Mouse (Mus musculus): ENCODE data around the gene Cacna1c.

The Cacna1c gene

GRCm38 (mm10) chr6:119088381-119088780 lies 107.8 kb downstream of the Cacna1c start:
- DNase-seq, result no peak

GRCm38 (mm10) chr6:119087919-119088318 lies 108.3 kb downstream of the Cacna1c start:
- DNase-seq, result no peak

- DNase-seq, result no peak
Measured at GRCm38 (mm10) chr6:119085789-119086188, 110.4 kb downstream of the Cacna1c start.

- DNase-seq, result no peak
Measured at GRCm38 (mm10) chr6:119084532-119084931, 111.7 kb downstream of the Cacna1c start.

- DNase-seq, result no peak
Measured at GRCm38 (mm10) chr6:119083559-119083958, 112.7 kb downstream of the Cacna1c start.

GRCm38 (mm10) chr6:119082662-119083061 lies 113.6 kb downstream of the Cacna1c start:
- peak; percentile 59 to 63 for DNase-seq

- no peak for DNase-seq
Measured at GRCm38 (mm10) chr6:119081650-119082049, 114.6 kb downstream of the Cacna1c start.

- peak; percentile 85 to 89 for DNase-seq
Measured at GRCm38 (mm10) chr6:119079626-119080025, 116.6 kb downstream of the Cacna1c start.

- peak; percentile 73 to 81 for DNase-seq
Measured at GRCm38 (mm10) chr6:119078912-119079311, 117.3 kb downstream of the Cacna1c start.

- peak; percentile 71 to 83 for DNase-seq
Measured at GRCm38 (mm10) chr6:119077231-119077630, 119.0 kb downstream of the Cacna1c start.

- peak; percentile 57 to 63 for DNase-seq
Measured at GRCm38 (mm10) chr6:119073419-119074071, 122.7 kb downstream of the Cacna1c start.

GRCm38 (mm10) chr6:119072772-119073171 lies 123.4 kb downstream of the Cacna1c start:
- DNase-seq, result no peak

GRCm38 (mm10) chr6:119070771-119071170 lies 125.4 kb downstream of the Cacna1c start:
- peak; percentile 49 to 57 for DNase-seq

GRCm38 (mm10) chr6:119070351-119070750 lies 125.9 kb downstream of the Cacna1c start:
- DNase-seq, result no peak

GRCm38 (mm10) chr6:119069145-119069544 lies 127.1 kb downstream of the Cacna1c start:
- no peak for DNase-seq

GRCm38 (mm10) chr6:119068650-119069049 lies 127.6 kb downstream of the Cacna1c start:
- no peak for DNase-seq

- no peak for DNase-seq
Measured at GRCm38 (mm10) chr6:119064961-119065360, 131.3 kb downstream of the Cacna1c start.

GRCm38 (mm10) chr6:119064430-119064829 lies 131.8 kb downstream of the Cacna1c start:
- no peak for DNase-seq

- DNase-seq, result no peak
Measured at GRCm38 (mm10) chr6:119062695-119063094, 133.5 kb downstream of the Cacna1c start.

- no peak for DNase-seq
Measured at GRCm38 (mm10) chr6:119058896-119059295, 137.3 kb downstream of the Cacna1c start.

GRCm38 (mm10) chr6:119058461-119058860 lies 137.8 kb downstream of the Cacna1c start:
- no peak for DNase-seq

- peak; percentile 66 to 79 for DNase-seq
Measured at GRCm38 (mm10) chr6:119057076-119057479, 139.1 kb downstream of the Cacna1c start.

GRCm38 (mm10) chr6:119052801-119053200 lies 143.4 kb downstream of the Cacna1c start:
- DNase-seq, result no peak

GRCm38 (mm10) chr6:119052366-119052765 lies 143.9 kb downstream of the Cacna1c start:
- DNase-seq, result no peak

GRCm38 (mm10) chr6:119051721-119052120 lies 144.5 kb downstream of the Cacna1c start:
- DNase-seq, result no peak
